Mouse (Mus musculus): ENCODE measurements around the gene Msi2. TPM values are rescaled to one million over a fixed set of nuclear protein-coding genes. Genes with fewer than 3 reads are reported as not detected.

Gene Msi2
- total and polyA plus RNA-seq, 2 experiments from 2014 or later, result 22.1 to 94.6 TPM

- peak; percentile 78 for DNase-seq (ENCODE audit: low spot score)
- TF ChIP-seq EP300 (IDR thresholded peaks at IDR 0.05; ENCODE audit: low read depth) (no peak), CTCF (IDR thresholded peaks at IDR 0.05; ENCODE audit: low read depth) (no peak)
- 21% methylated on average over 9 of the region's 9 CpGs for WGBS
- Histone ChIP-seq H3K4me3 (ENCODE audit: low read depth, low read length) (no peak overlapping the region), H3K27me3 (ENCODE audit: control insufficient read depth, insufficient read depth, low read length) (no peaks in the 10 kb centered on the region), H3K9me3 (replicated peaks; ENCODE audit: control insufficient read depth, low read length) (no peaks in the 10 kb centered on the region), H3K4me2 (ENCODE audit: low read depth, low read length) (no peak overlapping the region), H3K4me1 (ENCODE audit: control insufficient read depth, insufficient read depth) (peaks cover 22% of the 10 kb centered on the region; the same call in 1 of the 2 replicates), H3K9ac (replicated peaks; ENCODE audit: low read depth, low read length) (no peak overlapping the region), H3K36me3 (replicated peaks; ENCODE audit: control insufficient read depth, insufficient read depth, low read length) (no peaks in the 10 kb centered on the region), H3K27ac (ENCODE audit: low read depth) (peak overlapping the region; percentile 50; the same call in 1 of the 2 replicates)
- ATAC-seq (ENCODE audit: insufficient read depth, low read depth), result peak; percentile 84
Observed at GRCm38 (mm10) chr11:88425631-88426101, 292.6 kb downstream of the Msi2 start.

DNA sequence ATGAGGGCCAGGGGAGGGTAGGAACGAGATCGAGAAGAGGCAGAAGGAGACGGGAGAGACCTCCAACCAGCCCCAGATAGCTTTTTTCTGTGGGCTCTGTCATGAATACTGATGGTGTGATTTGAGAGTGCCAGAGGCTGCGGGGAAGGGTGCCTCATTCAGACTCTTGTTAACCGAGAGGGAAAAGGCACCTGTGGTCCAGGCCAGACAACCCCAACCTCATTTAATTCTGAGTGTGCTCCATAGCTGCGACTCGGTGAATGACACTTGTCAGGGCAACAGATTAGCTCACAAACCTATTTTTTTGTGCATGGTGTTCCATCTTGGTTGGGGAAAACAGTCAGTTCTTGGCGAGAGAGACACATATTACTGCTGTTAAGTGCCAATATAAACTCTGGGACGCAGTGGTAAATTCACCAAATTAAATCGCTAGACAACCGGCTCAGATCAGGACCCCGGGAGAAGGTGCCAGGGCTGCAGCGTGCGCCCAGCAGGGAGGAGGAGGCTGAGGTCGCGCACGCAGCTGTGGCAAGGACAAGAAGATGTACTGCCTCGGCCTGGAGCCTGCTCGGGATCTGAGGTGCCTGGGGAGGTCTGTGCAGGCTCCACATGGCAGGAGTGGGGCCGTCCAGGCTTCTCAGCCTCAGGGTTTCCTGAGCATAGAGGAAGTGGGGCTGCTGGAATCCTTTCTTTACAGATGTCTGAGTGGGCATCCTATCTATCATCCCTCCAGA lies 294.1 kb downstream of the Msi2 start:
- TF ChIP-seq CTCF (IDR thresholded peaks at IDR 0.05; ENCODE audit: low read depth) (no peak), EP300 (IDR thresholded peaks at IDR 0.05; ENCODE audit: low read depth) (no peak)
- no peak overlapping the region for H3K4me2 ChIP-seq (ENCODE audit: low read depth, low read length)
- no peak overlapping the region for H3K4me3 ChIP-seq (ENCODE audit: low read depth, low read length)
- no peaks in the 10 kb centered on the region for H3K27me3 ChIP-seq (ENCODE audit: control insufficient read depth, insufficient read depth, low read length)
- ATAC-seq (ENCODE audit: insufficient read depth, low read depth), result no peak
- H3K4me1 ChIP-seq (ENCODE audit: control insufficient read depth, insufficient read depth), result peaks cover 30% of the 10 kb centered on the region
- no peaks in the 10 kb centered on the region for H3K9me3 ChIP-seq (replicated peaks; ENCODE audit: control insufficient read depth, low read length)
- no peak overlapping the region for H3K9ac ChIP-seq (replicated peaks; ENCODE audit: low read depth, low read length)
- no peak overlapping the region for H3K27ac ChIP-seq (ENCODE audit: low read depth)
- no peak for DNase-seq (ENCODE audit: low spot score)
- WGBS, result 67% methylated on average over 20 of the region's 20 CpGs
- no peaks in the 10 kb centered on the region for H3K36me3 ChIP-seq (replicated peaks; ENCODE audit: control insufficient read depth, insufficient read depth, low read length)

DNA sequence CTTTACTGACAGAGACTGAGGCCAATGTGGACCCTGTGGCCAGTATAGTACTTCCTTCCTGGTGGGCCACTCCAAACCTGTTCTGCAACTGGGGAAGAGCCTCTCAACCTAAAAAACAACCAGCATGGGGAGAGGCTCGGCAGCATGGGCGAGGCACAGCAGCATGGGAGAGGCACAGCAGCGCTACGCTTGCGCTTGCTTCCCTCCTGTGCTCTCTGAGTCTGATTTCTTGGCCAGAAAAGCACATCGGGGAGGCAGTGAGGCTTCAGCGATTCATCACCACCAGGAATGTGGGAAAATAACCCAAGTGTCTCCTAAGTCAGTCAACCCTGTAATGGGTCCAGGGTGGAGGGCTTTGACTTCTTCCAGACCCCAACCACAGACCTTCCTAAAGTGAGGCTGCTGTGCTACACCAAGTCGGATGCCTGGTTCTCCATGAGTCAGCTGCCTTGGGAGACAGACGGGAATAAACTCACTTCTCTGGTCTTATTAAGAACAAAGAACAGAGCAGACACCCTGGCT lies 297.2 kb downstream of the Msi2 start:
- WGBS, result 78% methylated on average over 9 of the region's 9 CpGs
- Histone ChIP-seq H3K4me1 (ENCODE audit: control insufficient read depth, insufficient read depth) (peaks cover 35% of the 10 kb centered on the region), H3K9ac (replicated peaks; ENCODE audit: low read depth, low read length) (no peak overlapping the region)

DNA sequence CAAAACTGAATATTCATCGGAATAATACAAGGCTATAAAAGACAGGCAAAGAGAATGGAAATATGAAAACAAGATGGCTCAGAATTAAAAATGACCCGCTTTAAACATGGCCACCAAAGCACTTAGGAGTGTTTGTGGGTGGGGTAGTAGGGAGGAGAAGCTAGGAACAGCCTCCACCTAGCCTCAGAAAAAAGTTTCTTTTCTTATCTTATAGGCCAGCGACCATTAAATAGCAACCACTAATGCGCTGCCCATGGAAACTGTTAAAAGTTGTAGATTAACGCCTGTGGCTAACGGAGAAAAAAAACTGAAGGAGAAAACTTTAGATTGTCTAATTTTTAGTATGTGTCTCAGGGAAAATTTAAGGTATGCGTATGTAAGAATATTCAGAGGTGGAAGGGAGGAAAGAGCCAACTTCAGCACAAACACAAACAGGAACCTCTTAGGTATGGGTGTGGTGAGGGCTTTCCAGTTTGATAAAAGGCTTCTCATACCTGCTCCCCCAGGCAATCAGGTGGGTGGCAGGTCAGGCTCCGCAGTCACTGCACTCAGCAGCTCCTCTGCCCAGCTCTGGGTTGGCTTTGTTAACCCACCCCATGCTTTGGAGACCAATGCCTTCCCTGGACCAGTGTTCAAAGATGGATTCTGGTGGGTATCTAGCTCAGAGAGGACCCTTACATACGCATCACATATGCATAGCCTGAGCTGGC lies 298.5 kb downstream of the Msi2 start:
- WGBS, result 69% methylated on average over 9 of the region's 9 CpGs
- Histone ChIP-seq H3K36me3 (replicated peaks; ENCODE audit: control insufficient read depth, insufficient read depth, low read length) (no peaks in the 10 kb centered on the region), H3K9ac (replicated peaks; ENCODE audit: low read depth, low read length) (no peak overlapping the region), H3K27ac (ENCODE audit: low read depth) (no peak overlapping the region), H3K4me3 (ENCODE audit: low read depth, low read length) (no peak overlapping the region), H3K9me3 (replicated peaks; ENCODE audit: control insufficient read depth, low read length) (no peaks in the 10 kb centered on the region), H3K4me2 (ENCODE audit: low read depth, low read length) (no peak overlapping the region), H3K4me1 (ENCODE audit: control insufficient read depth, insufficient read depth) (peaks cover 22% of the 10 kb centered on the region), H3K27me3 (ENCODE audit: control insufficient read depth, insufficient read depth, low read length) (no peaks in the 10 kb centered on the region)
- TF ChIP-seq EP300 (IDR thresholded peaks at IDR 0.05; ENCODE audit: low read depth), result no peak
- no peak for ATAC-seq (ENCODE audit: insufficient read depth, low read depth)
- DNase-seq (ENCODE audit: low spot score), result no peak

More for the DNA sequence above, 297.2 kb downstream of the Msi2 start:
- DNase-seq (ENCODE audit: low spot score), result no peak
- H3K4me2 ChIP-seq (ENCODE audit: low read depth, low read length), result no peak overlapping the region
- H3K4me3 ChIP-seq (ENCODE audit: low read depth, low read length), result no peak overlapping the region
- H3K36me3 ChIP-seq (replicated peaks; ENCODE audit: control insufficient read depth, insufficient read depth, low read length), result no peaks in the 10 kb centered on the region
- ATAC-seq (ENCODE audit: insufficient read depth, low read depth), result no peak
- no peaks in the 10 kb centered on the region for H3K9me3 ChIP-seq (replicated peaks; ENCODE audit: control insufficient read depth, low read length)
- H3K27ac ChIP-seq (ENCODE audit: low read depth), result no peak overlapping the region
- no peaks in the 10 kb centered on the region for H3K27me3 ChIP-seq (ENCODE audit: control insufficient read depth, insufficient read depth, low read length)
- no peak for TF ChIP-seq CTCF (IDR thresholded peaks at IDR 0.05; ENCODE audit: low read depth)
- TF ChIP-seq EP300 (IDR thresholded peaks at IDR 0.05; ENCODE audit: low read depth), result no peak

DNA sequence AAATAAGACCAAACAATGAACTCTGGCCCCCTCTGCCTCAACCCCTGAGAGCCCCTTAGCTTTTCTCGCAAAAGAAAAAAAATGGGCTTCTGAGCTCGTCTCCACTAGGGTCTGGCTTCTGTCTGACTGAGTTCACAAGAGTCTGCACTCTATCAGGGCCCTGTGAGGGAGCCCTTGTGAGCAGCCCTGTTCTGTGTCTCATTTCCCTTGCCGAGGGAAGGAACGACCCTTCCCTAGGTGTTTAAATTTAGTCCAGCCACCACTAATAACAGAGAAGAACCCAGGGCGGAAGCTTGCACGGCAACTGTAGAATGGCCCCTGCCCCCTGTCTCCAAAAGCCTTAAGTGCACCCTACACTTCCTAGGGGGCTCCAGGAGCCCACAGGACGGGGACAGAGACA lies 299.2 kb downstream of the Msi2 start:
- no peak overlapping the region for H3K4me2 ChIP-seq (ENCODE audit: low read depth, low read length)
- H3K9me3 ChIP-seq (replicated peaks; ENCODE audit: control insufficient read depth, low read length), result no peaks in the 10 kb centered on the region
- peaks cover 24% of the 10 kb centered on the region for H3K4me1 ChIP-seq (ENCODE audit: control insufficient read depth, insufficient read depth)
- 0 out of 2 replicates have a peak overlapping the region, but pooled peaks have one; percentile 20 for H3K9ac ChIP-seq (replicated peaks; ENCODE audit: low read depth, low read length)
- no peak for TF ChIP-seq CTCF (IDR thresholded peaks at IDR 0.05; ENCODE audit: low read depth)
- TF ChIP-seq EP300 (IDR thresholded peaks at IDR 0.05; ENCODE audit: low read depth), result no peak
- peak overlapping the region; percentile 64 for H3K27ac ChIP-seq (ENCODE audit: low read depth)
- no peaks in the 10 kb centered on the region for H3K36me3 ChIP-seq (replicated peaks; ENCODE audit: control insufficient read depth, insufficient read depth, low read length)
- H3K27me3 ChIP-seq (ENCODE audit: control insufficient read depth, insufficient read depth, low read length), result no peaks in the 10 kb centered on the region
- H3K4me3 ChIP-seq (ENCODE audit: low read depth, low read length), result no peak overlapping the region
- 30% methylated on average over 7 of the region's 7 CpGs for WGBS
- ATAC-seq (ENCODE audit: insufficient read depth, low read depth) (no peak), DNase-seq (ENCODE audit: low spot score) (no peak)
